Mouse (Mus musculus) gastrocnemius, postnatal 10 days (tissue): ENCODE results near the gene Cryba2. TPM values are rescaled to one million over a fixed set of nuclear protein-coding genes. Genes with fewer than 3 reads are reported as not detected.

Source experiments
- DNase-seq: peaks from one replicate; pipeline ENCODE4 v3.0.0; 2021; ENCODE audit warnings: mixed read lengths
- long read RNA-seq, 2 experiments: library from polyadenylated mRNA; stranded (forward); transcript quantifications; one replicate each; pipeline ENCODE4 v2.0.0; 2021
- total RNA-seq, 2 experiments: library from RNA; stranded (reverse); gene quantifications; 2 replicates each; pipeline ENCODE4 v1.2.3; 2021

Gene Cryba2
- not detected for total RNA-seq
- long read RNA-seq, experiment 1: 0 reads
- long read RNA-seq, experiment 2: 0 reads

DNA sequence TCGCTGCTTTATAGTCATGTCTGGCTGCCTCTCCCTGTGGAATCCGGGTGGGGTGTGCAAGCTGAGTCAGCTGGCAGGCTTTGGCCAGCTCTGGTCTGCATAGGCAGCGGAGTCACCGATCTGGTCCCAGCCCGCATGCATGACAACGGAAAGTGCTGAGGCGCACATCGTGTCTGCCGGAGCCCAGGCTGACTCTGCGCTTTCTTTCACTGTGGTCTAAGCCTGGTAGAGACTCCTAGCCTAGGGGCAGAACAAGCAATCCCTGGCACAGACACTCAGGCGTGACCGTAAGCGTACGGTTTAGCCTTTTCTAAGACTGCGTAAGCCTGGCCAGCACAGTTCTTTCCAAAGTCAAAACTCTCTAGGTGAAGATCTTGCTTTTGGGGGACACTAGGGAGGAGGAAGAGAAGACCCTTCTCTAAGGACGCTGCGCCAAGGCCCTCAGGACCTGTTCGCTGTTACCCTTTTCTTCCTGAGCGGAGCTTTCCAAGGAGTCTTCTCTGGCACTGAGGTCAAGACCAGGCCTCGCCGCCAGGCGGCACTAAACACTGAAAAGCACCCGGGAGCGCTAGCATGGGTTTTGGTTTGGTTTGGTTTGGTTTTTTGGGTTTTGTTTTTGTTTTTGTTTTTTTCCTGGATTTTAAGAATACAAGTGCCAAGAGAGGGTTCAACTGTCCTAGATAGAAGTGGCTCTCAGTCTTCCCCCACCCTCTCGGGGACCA lies at the start of gene Cryba2:
Gene Cryba2, minus strand, starts transcription at position 10 of the 722 bp plus-strand sequence.
- peak; percentile 37 for DNase-seq

DNA sequence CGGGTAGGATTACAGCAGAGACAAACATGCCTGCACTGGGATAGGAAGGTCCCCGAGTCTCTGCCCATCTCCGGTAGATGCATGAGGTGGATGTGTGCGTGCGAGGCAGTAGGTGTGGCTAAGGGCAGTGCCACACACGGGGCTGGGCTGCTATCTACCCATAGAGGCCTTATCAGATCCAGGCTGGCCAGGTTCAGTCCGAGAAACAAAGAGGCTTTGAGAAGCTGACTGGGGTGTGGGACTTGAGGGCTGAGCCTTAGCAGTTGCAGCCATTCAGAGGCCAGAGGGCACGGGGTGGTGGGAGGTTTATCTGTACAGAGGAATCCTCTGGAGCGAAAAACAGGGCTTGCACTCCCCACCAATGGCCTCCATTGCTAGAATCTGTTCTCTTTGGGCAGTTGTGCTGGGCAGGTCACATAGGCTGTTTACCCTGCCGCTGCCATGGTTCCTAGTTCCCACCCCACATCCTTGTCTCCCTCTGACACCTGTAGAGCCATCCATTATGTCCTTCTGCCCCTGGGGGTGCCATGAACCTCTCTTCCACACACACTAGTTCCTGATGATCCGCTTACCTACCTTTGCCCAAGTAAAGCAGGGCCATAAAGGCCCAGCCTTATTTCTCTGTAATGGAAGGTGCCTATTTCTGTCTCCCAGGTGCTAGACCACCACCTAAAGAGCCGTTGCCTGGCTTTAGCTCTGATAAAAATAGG lies 48.9 kb upstream of the Cryba2 start:
- no peak for DNase-seq

DNA sequence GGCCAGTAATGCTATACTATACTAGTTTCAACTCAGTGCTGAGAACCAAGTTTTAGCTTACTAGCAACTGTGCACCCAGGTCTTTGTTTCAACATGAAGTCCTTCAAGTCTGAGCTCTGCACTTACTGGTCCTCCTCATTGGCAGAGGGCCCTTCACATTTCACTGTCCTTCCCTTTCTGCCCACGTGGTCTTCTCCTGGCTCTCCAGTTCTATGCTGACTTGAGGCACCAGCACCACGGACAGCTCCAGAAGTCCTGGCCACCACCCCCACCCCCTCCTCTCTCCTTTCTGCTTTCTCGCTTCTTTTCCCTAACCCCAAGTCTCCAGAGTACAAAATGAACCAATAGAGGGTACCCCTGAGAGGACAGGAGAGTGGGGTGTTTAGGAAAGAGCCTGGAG lies 46.8 kb upstream of the Cryba2 start:
- no peak for DNase-seq

DNA sequence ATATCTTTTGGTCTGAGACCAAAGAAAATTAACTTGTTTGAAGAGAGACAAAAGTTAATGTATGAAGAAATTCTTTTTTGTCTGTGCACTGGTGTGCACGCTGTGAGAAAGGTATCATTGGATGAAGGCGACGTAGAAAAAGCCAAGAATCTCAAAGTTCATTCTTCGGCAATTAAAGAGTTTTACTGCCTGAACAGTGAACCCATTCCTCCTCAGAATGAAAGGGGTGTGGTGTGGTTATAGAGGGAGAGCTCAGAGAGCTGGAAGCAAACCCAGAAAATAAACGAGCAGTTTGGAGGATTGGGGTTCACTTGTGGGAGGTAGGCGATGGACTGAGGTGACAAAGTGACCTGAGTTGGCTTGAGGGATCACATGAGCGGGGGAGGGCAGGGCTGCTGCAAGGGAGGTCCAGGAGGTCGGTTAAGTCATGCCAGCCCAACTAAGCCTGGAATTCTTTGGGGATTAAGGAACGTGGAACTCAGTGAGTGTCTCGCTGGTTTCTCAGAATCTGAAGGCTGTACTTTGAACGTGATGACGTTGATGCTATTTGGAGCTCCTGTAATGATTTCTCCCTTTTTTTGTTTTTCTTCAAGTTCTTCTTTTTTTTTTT lies 43.4 kb upstream of the Cryba2 start:
- DNase-seq: no peak

DNA sequence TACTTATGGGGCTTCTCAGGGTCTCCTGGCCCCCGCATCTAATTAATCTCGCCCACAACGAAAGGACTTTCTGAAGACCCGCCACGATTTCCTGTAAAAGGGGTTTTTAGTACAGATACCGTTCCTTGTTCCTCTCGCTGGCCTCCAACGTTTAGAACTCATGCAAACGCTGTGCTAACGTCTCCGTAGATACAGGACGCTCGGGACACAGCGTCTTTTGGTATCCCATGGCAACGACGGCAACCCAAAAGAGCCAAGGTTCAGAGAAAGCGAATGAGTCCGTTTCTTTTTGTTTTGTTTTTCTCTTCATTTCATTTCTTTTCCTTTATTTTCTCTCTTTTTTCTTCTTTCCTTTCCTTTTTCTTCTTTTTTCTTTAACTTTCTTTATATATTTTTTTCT lies 42.5 kb upstream of the Cryba2 start, which contains the start of gene Cfap65:
Gene Cfap65, minus strand, starts transcription at position 198 of the 400 bp plus-strand sequence.
- DNase-seq: no peak

DNA sequence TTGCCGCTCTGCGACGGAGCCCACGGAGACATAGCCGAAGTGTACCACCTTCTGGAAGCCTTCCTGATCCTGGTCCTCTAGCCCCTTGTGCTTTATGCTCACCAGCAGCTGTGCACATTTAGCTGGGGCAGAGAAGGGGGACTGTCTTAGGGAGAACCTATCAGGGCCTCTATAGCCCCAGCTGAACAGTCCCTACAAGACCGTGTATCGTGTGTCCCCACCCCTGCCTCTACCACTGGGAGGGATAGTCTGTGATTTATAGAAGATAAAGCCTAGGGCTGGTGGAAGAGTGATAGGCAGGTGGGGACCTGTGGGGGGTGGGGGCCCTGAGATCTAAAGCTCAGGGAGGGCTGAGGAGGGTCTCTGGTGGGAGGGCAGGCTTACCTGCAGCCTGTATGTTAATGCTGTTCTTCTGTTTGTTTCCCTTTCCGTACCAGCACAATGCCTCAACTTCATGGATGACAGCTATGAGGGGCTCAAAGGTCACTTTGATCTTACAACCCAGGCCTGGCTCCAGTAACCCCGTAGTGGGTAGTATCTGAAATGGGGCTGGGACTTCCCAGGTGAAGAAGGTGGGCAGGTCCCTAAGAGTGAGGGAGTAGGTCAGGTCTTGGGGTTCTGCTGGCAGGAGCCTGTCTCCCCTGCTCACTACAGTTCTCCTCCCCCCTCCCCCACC lies 34.8 kb upstream of the Cryba2 start:
- no peak for DNase-seq

DNA sequence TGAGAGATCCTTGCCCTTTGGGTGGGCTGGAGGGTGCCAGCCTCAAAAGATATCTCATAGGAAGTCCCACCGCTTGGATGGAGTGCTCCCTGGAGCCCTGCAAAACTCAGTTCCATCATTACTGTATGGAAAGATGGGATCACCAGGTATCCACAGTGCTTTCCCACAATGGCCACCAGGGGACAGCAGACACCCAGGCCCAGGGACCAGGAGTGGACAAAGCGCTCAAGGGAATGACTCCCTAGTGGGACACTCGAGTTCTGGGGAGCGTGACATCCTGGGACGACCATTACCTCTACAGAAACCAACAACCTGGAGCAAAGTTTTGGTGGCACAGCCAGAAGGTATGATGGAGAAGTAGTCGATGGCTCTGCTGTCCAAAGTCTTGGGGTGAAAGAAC lies 33.8 kb upstream of the Cryba2 start:
- peak; percentile 22 for DNase-seq

DNA sequence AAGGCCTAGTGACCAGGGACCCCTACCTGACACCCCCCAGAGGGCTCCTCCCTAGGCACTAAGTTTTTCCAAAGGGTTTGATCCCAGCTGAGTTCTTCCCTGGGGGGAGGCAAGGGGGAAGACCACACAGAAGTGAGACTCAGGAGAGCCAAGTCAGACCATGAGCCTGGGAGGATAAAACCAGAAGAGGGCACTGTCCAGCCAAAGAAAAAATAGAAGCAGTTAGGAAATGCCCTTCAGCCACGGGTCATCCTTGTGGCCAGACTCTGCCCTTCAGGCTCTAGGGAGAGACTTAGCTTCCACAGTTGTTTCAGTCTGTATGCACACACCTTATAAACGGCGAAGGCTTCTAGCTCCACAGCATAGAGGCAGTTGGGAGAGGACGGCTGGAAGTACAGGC lies 31.5 kb upstream of the Cryba2 start:
- no peak for DNase-seq

DNA sequence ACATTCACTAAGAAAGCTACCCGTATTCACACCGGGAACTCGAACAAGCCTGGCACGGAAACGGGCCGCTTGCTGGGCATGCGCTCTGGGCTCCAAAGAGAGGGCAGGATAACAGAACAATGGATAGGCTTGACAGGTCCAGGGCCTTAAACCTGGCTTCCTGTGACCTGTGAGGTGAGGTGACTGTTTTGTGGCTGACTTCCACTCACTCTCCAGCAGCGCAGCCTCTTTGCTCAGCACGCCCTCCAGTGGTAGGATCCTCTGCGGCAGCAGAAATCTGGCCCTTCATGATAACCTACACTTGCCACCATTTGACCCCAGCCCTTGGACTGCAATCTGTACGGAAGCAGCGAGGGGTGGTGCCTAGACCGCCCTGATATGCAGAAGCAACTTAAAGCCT lies 22.8 kb upstream of the Cryba2 start:
- DNase-seq: no peak

DNA sequence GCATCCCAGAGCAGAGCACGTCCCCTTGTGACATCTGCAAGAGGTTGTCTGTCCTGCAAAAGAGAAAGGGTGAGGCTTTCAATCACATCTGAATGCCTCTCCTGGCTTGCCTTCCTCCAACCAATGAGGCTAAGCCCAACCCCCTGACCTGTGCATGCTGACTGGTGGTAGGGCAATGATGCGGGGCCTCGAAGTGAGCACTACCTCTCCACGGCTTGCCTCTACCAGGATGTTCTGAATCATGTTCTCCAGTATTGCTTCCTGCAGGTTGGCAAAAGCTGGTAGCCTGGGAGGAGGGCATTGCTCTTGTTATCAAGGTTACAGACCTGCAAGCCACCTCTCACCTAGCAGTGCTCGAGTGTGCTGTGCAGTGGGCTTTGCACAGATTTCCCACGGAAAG lies 9.2 kb upstream of the Cryba2 start:
- DNase-seq: no peak

DNA sequence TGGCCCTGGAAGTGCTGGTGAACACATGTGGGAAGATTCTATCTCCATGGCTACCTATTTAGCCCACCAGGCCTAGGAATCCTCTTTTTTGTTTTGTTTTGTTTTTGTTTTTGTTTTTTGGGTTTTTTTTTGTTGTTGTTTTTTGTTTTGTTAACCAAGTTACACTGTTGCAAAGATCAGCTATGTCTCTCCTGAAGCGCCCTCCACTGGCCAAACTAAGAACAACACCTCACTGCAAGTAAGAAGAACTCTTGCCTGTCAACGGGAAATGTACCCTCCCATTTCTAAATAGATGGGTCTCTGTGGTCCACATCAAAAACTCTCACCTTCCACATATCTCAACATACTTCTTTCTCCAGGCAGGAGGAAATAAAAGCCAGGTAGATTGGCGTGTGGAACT lies 8.7 kb upstream of the Cryba2 start:
- DNase-seq: peak; percentile 58

DNA sequence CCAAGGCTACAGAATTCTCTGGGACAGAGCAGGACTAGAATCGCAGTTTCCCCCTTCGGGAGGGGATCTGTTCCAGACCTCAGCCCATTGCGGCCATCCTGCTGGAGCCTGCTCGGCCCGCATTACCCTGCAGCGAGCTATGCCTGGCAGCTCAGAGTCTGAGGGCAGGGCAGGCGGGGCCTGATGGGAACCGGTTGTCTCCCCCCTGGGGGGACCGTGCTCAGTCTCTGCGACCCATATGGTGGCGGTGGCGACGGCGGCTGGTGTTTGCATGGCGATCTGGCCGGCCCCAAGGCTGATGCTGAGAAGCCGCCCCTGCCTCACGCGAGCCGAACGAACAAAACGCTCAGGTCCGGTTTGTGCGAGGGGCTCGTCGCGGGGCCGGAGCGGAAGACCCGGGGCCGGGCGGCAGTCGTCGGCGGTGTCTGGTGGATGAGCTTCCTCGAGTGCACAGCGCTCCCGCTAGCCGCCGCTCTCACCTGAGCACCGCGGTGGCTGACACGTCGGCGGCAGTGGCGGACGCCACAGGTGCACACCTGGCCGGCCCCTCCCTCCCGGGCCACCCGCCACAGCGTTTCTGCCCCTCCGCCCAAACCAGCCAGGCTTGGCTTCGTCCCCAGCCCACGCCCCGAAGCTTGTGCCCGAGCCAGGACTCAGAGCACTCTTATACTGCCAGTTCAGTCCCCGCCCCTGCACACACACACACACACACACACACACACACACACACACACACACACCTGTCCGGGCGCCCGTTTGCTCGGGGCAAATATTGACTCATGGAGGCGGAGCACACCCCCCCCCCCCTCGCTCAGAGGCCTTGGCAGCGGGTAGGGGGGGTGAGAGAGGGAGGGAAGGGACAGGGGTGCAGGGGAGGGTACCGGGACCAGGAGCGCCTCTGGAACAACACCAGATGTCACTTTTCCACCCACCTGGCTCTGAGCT lies 7.7 kb upstream of the Cryba2 start:
- DNase-seq: no peak

DNA sequence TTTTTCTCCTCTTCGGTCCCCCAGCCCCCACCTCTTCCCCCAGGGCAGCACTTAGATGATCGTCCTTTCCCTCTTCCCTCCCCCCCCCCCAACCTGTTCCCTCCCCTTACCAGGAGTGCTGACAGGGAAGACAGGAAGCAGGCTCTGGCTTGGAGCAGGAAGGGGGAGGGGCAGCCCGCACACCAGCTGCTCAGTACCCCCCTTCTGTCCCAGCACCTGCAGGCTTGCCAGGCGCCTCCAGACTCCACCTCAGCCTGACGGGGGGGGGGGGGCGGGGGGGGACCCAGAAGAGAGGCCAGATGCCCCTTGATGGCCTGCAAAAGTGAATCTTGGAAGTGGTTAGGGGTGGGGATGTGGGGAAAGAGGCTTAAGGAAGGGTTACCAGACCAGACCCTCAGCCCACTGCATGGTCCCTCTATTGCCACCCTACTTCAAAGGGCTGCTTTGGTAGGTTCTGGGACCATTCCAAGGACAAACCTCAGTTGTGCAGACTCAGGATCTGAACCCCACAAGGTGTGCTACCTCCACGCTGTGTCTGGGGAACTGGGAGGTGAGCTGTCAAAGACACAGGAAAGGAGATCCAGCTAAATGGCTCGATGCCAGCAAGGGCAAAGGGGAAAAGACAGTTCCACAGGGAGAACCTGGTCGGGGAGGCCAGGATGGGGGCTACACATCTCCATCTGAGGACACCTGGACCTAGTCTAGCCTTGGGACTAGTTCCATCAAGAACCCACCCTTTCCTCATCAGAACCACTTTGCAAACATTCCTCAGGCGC lies 5.9 kb upstream of the Cryba2 start:
- no peak for DNase-seq

DNA sequence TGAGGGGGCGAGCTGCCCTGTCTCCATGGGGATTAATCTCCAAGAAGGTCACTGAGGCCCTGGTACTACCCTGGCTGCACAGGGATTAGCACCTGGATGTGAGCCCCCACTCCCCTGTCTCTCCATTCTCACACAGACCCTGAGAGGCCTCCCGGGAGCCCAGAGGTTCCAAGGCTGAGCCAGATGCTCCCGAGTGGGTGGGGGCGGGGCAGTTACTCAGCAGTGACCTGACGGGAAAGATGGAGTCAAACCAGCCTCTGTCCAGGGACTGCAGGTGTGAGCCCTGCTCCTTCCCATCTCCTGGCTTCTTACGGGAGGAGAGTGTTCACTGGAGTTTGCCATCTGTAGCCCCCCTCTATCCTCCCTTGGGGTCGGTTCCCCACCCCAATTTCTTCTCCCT lies 5.0 kb upstream of the Cryba2 start:
- no peak for DNase-seq

DNA sequence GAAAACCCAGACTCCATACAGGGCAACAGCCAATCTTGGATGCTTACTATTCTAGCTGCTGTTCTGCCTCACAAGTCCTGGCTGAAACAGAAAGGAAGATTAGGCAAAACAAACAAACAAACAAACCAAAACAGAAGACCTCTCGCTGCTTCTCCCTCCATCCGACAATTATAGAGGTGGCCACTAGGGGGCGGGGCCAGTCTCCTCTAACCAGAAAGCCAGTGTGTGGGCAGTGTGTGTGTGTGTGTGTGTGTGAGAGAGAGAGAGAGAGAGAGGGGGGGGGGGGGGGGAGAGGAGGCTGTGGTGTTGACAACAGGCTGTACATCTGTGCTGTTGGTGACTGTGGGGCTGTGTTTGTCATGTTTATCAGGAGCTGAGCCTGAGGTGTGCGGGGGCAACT lies 2.0 kb upstream of the Cryba2 start:
- peak; percentile 66 for DNase-seq

DNA sequence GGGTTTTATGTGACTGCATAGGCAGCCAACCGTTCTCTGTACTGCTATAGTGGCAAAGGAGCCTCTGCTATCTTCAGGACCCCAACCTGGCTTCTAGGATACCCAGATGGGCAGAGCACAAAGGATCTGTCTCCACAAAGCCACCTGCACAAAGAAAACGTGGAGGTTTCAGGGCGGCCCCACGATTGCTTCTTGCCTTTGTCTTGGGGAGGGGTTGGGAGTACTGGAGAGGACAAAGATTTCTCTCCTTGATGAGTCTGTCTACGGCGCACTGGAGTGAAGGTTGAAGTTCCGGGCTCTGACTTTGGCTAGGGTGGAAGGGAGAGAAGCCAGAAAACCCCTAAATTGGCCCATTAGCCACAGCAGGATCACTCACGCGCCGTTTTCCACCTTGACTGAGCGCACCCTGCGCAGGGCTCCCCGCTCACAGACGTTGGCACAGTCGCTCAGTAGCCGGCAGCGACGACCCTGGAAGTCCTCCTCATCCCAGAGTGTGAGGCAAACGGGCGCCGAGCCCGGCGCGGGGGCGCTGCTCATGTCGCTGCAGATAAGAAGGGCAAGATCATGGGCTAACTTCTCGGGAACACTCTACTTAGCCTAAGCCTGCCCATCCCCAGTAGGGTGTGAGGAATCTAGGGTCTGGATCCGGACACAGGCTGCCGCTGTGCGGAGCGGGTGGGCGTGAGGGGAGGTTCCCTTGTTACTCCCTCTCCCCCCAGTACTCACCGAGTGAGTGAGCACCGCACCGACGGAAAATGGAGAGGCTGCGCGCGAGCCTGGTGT lies 401 bp downstream of the Cryba2 start:
- no peak for DNase-seq

DNA sequence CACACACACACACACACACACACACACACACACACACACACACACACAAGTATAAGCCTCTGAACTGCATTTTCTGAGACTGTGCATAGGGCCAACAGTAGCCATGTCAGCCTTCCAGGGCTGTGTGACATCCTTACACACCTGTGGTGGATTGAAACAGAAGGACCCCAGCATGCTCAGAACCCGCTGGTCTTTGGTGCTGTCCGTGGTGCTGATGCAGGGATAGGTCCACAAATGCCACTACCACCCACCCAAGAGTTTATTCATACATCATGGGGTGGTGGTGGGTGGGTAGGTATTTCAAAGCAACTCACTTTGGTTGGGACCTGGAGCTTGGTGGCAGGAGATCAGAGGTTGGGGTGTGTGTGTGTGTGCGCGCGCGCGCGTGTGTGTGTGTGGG lies 1.4 kb downstream of the Cryba2 start:
- peak; percentile 36 for DNase-seq

DNA sequence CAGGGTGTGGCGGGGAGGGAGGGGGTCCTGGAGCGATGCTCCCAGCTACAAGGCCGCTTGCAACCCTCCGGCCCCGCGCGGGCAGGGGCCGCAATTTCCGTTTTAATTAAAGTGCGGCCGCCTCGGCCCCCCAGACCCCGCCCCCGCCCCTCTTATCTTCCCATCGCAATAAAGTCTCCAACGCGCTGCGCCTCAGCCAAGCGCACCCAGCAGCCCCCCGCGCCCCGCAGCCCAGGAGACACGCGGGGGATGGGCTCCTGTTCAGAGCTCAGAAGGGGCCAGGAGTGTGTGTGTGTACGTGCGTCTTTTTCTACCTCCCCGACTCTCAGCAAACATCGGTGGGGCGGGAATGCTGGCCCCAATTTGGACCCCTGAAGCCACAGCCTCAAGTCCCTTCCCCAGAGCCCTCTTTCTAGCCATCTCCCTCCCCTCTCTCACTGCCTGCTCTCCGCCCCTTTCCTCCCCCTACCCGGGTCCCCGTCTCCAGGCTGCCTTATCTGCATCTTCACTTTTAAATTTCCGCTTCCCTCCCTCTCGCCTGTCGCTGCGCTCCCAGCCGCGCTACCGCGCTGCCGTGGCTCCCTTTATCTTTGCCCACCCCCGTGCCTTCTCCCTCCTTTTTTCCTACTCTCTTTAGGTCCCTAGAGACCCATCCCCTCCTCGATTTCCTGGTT lies 7.4 kb downstream of the Cryba2 start, which contains the start of gene Fev:
Gene Fev, minus strand, starts transcription at position 51 of the 674 bp plus-strand sequence.
- DNase-seq: no peak
